Mouse (Mus musculus) cerebellum, adult 2 months (tissue): ENCODE data around the gene Obox5. TPM values are rescaled to one million over a fixed set of nuclear protein-coding genes. Genes with fewer than 3 reads are reported as not detected.
"Not testable (repeated sequence)": the region's sequence is repeated elsewhere in the genome, so short reads cannot be mapped to it uniquely, and the experiment has no call there.

Experiments
- DNase-seq, 2 experiments: peaks; one replicate each; pipeline ENCODE4 v3.0.0; 2021
- H3K27ac ChIP-seq: fragments of 200-500 bp; 2 replicates; pipeline ENCODE4 v1.5.1; 2012; ENCODE audit warnings: low read length, control low read depth, inconsistent platforms; ENCODE audit not compliant: insufficient read depth
- H3K27me3 ChIP-seq: fragments of 200-500 bp; 2 replicates; pipeline ENCODE4 v1.6.1; 2012; ENCODE audit warnings: inconsistent platforms, mild to moderate bottlenecking, low read length, moderate library complexity; ENCODE audit not compliant: control insufficient read depth, insufficient read depth
- H3K4me1 ChIP-seq: fragments of 200-500 bp; 2 replicates; pipeline ENCODE4 v1.6.1; 2011; ENCODE audit warnings: low read length; ENCODE audit not compliant: control insufficient read depth, insufficient read depth
- H3K4me3 ChIP-seq: fragments of 200-500 bp; replicated peaks from 2 replicates; pipeline ENCODE3; 2011; ENCODE audit warnings: mild to moderate bottlenecking, low read depth, low read length, control low read depth; ENCODE audit not compliant: insufficient read depth
- WGBS: fragments of 180-500 bp; shearing (Covaris S2); methylation state at CpG from one replicate; pipeline ENCODE4 v1.1.7; 2018; 5-methylcytosine and 5-hydroxymethylcytosine counted together
- polyA plus RNA-seq: library from polyadenylated mRNA; depleted of rRNA; stranded (reverse); fragments of >200 nt; gene quantifications from 2 replicates; pipeline ENCODE4 v1.2.3, GENCODE M21; 2012; rRNA removed

The Obox5 gene
- not detected in 2 replicates for polyA plus RNA-seq

- DNase-seq, H3K4me1 ChIP-seq, H3K4me3 ChIP-seq, H3K27ac ChIP-seq, H3K27me3 ChIP-seq: not testable (repeated sequence)
- 73% methylated on average over 2 of the region's 2 CpGs for WGBS
Measured at GRCm38 (mm10) chr7:15749831-15750230, at the start of gene Obox5. Obox5 (plus strand) TSS chr7:15750131.

GRCm38 (mm10) chr7:15749296-15749695 is 635 bp upstream of the Obox5 start:
- H3K27ac ChIP-seq, H3K4me3 ChIP-seq, H3K4me1 ChIP-seq, H3K27me3 ChIP-seq, DNase-seq: not testable (repeated sequence)
- 63% methylated on average over 5 of the region's 5 CpGs for WGBS

Other genes starting within 250 kb of the Obox5 start
- not detected in 2 replicates for gene Obox3, start 110.2 kb upstream of the Obox5 start, polyA plus RNA-seq
- not detected in 2 replicates for gene Obox6, start 89.5 kb downstream of the Obox5 start, polyA plus RNA-seq
- not detected in 2 replicates for gene Crx, start 129.8 kb downstream of the Obox5 start, polyA plus RNA-seq
- gene Crxos, start 132.5 kb downstream of the Obox5 start, polyA plus RNA-seq = 0.11 TPM in 1 of 2 replicates, not detected in the other
- 870 and 931 TPM in 2 replicates for gene Selenow, start 172.3 kb downstream of the Obox5 start, polyA plus RNA-seq
- gene Nop53, start 195.9 kb downstream of the Obox5 start, polyA plus RNA-seq = 104 and 108 TPM in 2 replicates
- gene Ehd2, start 217.4 kb downstream of the Obox5 start, polyA plus RNA-seq = 7.4 and 7.5 TPM in 2 replicates